Mouse (Mus musculus) cerebellum, postnatal 10 days (tissue): ENCODE data around the gene Pbx3.
A peak's percentile ranks its signal among the peaks of the same experiment; 100 is the strongest.

Source experiments
- DNase-seq, 2 experiments: peaks; one replicate each; pipeline ENCODE4 v3.0.0; 2021; ENCODE audit warnings: mixed read lengths in 2 of 2

The Pbx3 gene

DNA sequence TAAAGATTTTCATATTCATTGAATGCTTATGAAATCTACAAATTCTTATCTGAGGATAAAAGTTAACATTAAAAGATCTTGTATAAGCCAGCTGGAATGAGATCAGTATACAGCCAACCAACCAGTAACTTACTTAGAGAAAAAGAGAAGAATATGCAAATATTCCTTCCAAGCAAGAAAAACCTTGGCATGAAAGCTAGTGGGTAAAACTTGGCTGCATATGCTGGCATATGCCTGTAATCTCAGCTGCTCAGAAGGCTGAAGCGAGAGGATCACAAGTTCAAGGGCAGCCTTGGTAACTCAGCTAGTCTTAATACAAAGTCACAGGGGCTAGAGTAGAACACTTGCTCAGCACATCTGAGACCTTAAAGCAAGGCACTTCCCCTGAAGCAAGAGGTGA is 153.8 kb downstream of the Pbx3 start:
- DNase-seq = no peak

DNA sequence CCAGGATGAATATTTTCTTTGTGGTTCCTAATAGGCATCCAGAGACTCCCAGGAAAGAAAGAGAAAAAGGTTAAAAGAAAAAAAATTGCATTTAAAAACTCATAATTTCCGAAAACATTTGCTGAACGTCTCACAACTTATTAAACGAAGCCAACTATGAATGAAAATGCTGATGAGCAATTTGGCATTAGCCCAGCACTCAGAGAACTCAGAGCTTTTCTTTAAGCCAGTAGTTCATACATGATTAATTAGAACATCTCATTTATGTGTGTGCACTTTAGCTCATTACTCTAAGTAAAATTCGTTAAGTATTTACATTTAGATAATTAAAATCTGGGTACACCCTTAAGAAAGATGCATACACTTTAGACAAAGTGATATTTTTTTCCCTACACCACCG is 155.3 kb downstream of the Pbx3 start:
- no peak for DNase-seq

GRCm38 (mm10) chr2:34215496-34215895 is 157.4 kb downstream of the Pbx3 start:
- no peak for DNase-seq

DNA sequence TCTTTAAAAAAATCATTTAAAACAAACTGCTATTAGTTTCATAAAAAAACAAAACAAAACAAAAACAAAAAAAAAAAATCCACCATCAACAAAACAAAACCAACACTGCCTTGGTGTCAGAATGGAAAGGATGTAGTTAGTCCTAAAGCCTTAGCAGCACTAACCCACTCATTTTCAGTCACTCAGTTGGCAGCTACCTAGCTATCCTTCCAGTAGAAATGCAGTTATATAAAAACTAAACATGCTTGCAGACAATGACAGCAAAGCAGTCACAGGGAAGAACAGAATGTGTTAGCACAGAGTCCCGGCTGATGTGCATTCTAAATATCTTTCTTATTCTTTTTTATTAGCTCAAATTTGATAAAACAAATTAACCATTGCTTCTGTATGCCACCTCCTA is 160.5 kb downstream of the Pbx3 start:
- no peak for DNase-seq

- DNase-seq = no peak
Observed at GRCm38 (mm10) chr2:34204797-34205196, 168.1 kb downstream of the Pbx3 start.

DNA sequence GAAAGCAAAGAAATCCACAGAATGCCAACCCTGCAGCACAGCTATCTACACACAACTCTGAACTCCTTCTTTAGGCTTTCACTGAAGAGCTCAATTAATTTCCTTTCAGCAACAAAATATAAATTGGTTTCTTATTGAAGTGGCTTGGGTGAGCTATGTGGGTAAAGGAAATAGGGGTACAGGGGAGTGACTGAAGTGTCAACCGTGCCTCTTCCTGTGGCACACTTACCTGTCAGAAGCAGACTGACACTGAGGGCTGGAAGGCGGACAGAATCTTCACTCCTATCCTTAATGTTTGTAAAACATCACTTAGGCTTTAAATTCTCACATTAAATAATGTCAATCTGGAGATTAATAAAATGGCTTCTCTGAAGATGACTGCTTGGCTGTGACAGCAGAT is 168.6 kb downstream of the Pbx3 start:
- no peak for DNase-seq

- no peak for DNase-seq
Observed at GRCm38 (mm10) chr2:34193870-34194820, 178.8 kb downstream of the Pbx3 start.

GRCm38 (mm10) chr2:34193276-34193675 is 179.7 kb downstream of the Pbx3 start:
- peak; percentile 74 to 84 for DNase-seq

- peak in 1 of 2 experiments; percentile 23 for DNase-seq
Observed at GRCm38 (mm10) chr2:34187366-34187765, 185.6 kb downstream of the Pbx3 start.

GRCm38 (mm10) chr2:34181600-34181999 is 191.3 kb downstream of the Pbx3 start:
- DNase-seq = no peak

GRCm38 (mm10) chr2:34179299-34179698 is 193.6 kb downstream of the Pbx3 start:
- peak; percentile 71 to 78 for DNase-seq

DNA sequence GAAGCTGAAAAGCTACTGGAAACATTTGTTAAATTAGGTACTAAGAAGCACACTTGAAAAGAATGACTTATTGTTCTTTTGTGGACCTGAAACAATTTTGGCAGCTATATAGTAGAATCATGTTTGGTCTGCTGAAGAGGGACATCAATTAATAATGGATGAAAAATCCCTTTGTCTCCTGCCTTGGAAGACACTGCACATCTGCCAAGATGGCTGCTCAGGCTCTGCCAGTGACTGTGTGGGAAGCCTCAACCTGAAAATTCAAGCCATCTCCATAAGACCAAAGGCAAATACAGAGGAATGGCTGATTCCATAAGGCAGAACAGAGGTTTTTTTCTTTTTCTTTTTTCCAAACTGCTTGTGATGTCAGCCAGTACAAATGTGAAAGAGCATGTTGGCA is 194.3 kb downstream of the Pbx3 start:
- DNase-seq = no peak

DNA sequence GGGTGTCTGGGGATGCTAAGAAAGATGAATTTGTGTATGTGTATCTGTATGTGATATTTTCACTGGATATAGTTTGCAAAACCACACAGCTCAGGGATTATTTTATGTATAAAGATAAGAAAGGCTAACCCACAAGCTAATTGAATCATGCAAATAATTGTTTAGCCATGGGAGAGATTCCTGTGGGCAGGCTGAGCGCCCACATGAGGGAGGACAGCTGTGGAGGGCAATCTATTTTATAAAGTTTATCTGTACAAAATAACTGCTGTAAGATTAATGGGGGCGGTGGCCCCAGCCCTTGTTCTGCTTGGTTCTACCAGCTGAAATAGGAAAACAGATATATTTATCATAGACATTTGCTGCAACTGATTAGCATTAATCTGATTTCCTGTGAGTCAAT is 202.5 kb downstream of the Pbx3 start:
- DNase-seq = no peak

GRCm38 (mm10) chr2:34169626-34170025 is 203.3 kb downstream of the Pbx3 start:
- no peak for DNase-seq

- no peak for DNase-seq
Observed at GRCm38 (mm10) chr2:34168191-34168590, 204.8 kb downstream of the Pbx3 start.

DNA sequence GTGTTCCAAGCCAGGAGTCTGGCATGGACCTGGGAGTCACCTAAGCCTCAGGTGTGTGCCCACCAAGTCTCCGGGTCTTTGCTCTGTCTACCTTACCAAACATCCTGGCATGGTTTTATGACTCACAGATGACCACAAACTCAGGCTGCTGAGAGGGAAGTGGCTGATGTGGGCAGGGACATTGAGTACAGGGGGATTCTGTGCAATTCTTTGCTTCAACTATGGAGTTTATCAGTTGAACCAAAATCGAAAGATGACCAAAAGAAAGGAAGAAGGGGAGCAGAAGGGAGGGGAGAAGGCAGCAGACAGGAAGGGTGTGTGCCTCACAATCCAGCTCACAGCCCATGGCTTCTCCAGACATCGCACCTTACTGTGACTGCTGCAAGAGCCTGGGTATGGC is 210.5 kb downstream of the Pbx3 start:
- no peak for DNase-seq

DNA sequence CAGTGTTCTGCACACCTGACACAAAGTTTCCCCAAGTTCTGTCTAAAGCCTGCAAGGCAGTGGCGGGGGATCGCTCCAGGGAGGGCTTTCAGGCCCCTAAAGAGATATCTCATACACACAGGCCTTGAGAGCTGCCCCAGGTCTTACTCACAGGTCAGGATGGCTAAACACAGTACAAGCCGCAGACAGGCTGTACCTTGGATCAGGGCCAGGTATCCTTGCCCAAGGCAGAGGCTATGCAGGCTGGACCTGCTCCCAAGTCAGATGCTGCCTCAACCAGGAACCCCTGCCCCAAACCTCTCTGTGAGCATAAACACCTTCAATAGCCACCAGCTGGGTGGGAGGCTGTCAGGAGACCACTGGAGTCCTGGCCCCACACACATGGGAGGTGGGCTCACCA is 215.2 kb downstream of the Pbx3 start:
- DNase-seq = peak; percentile 51 to 56

DNA sequence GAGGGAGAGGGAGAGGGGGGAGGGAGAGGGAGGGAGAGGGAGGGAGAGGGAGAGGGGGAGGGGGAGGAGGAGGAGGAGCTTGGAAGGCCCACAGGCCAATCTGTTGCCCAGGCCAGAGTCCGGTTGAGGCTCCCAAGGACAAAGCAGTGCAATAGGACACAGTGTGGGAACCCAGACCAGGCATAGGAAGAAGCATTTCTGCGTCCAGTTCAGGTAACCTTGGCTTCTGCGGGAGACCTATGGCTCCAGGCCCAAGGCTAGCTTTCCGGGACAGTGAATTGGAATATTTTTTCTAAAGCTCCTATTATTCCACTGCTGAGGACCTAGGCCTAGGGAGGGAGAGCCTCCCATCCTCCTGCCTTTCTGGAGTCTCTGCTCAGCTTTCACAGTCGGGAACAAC is 218.1 kb downstream of the Pbx3 start:
- no peak for DNase-seq

DNA sequence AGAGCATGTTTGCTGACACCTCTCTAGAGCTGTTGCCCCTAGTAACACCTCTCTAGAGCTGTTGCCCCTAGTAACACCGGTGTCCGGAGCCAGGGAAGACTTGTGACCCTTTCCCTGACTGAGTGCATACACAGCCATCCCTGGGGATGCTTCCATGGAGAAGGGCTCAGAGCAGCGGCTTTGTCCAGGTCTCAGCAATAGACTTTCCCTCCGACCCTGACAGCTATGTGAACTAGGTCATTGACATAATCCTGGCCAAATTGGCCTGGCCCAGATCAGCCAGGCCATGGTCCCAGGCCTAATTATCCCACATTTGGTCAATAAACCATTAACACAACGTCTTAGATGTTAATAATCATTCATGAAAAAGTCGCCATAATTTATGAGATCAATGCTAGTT is 219.6 kb downstream of the Pbx3 start:
- DNase-seq = no peak

- DNase-seq = no peak
Observed at GRCm38 (mm10) chr2:34150560-34150959, 222.4 kb downstream of the Pbx3 start.

DNA sequence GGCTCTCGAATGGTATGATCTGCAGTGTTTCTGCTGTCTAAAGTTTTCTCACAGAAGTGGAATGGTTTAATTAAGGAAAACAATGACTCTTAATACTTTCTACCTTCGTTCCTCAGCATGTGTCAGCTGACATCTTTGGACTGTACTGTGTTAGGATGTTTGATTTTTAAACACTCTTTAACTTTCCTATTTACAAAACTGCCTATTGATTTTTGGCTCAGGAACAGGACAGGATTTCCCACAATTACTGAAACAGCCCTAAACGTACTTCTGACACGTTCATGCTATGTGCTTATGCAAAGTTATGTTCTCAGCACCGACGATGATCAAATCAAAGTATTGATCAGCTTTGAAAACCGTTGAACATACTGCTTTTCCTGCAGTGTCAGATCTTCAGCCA is 224.7 kb downstream of the Pbx3 start:
- no peak for DNase-seq

GRCm38 (mm10) chr2:34147476-34147875 is 225.5 kb downstream of the Pbx3 start:
- DNase-seq = peak; percentile 47 to 65

DNA sequence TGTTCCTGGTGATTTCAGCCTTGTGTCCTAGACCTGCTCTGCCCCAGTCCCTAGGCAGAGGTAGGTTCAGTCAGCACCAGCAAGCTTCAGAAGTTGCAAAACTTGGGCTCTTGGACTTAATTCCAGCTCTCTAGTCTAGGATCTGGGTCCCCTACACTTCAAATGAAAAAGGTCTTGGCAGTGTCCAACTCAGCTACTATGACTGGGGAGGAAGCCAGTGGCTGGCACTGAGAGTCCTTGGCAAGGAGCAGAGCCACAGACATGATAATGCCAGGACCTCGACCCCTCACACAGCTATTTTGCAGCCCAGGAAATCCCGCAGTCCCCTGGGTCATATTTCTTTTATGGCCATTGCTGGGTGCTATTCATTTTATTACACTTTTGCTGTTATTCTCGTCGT is 225.9 kb downstream of the Pbx3 start:
- peak; percentile 89 to 92 for DNase-seq

DNA sequence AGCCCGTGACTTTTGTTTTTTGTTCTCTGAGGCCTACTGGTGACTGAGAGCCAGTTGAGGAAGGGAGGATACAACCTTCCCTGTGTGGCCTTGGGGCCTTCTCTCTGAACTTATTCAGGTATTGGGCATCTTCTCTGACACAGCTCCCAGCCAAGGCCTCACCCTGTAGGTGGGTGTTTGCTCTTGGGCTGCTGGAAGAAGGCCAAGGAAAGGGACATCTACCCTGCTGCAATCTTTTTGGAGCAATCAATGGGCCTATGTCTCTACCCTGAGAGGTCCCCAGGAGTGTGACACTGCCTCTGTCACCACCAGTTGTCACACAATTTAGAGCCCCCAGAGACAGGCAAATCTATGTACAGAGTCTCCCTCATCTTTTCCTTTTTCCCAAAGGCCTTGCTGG is 226.5 kb downstream of the Pbx3 start:
- peak; percentile 23 to 24 for DNase-seq
